Mouse (Mus musculus) right cerebral cortex, adult 18-20 months (tissue): ENCODE measurements at regions not wholly inside any gene's neighbourhood (a gene's known extent, or its start where the extent isn't known, plus 50 kb on each side); places are given as distances from the start of the nearest gene placed in this dataset.
"Not testable (repeated sequence)": the region's sequence is repeated elsewhere in the genome, so short reads cannot be mapped to it uniquely, and the experiment has no call there.

Source experiments
- DNase-seq: peaks from one replicate; pipeline ENCODE4 v3.0.0; 2022; ENCODE audit warnings: mixed read lengths

- no peak for DNase-seq
These were observed 60.2 kb downstream of the Scg2 start for GRCm38 (mm10) chr1:79379736-79380135.

- peak; percentile 4 for DNase-seq
These were observed 65.1 kb downstream of the Scg2 start for GRCm38 (mm10) chr1:79374811-79375210.

GRCm38 (mm10) chr1:79357291-79358045, 82.5 kb downstream of the Scg2 start:
- DNase-seq = no peak

GRCm38 (mm10) chr1:79346511-79346910, 93.4 kb downstream of the Scg2 start:
- DNase-seq = peak; percentile 7

GRCm38 (mm10) chr1:79335480-79336114, 104.3 kb downstream of the Scg2 start:
- no peak for DNase-seq

GRCm38 (mm10) chr1:79317194-79317593, 122.7 kb downstream of the Scg2 start:
- DNase-seq = no peak

- DNase-seq = no peak
These were observed 125.1 kb downstream of the Scg2 start for GRCm38 (mm10) chr1:79314774-79315173.

- peak; percentile 23 for DNase-seq
These were observed 127.8 kb downstream of the Scg2 start for GRCm38 (mm10) chr1:79312153-79312552.

- DNase-seq = no peak
These were observed 136.3 kb downstream of the Scg2 start for GRCm38 (mm10) chr1:79303602-79304001.

- DNase-seq = no peak
These were observed 140.3 kb downstream of the Scg2 start for GRCm38 (mm10) chr1:79299639-79300038.

GRCm38 (mm10) chr1:79259726-79260125, 180.2 kb downstream of the Scg2 start:
- DNase-seq = peak; percentile 5

GRCm38 (mm10) chr1:79212970-79213369, 226.9 kb downstream of the Scg2 start:
- DNase-seq = no peak

GRCm38 (mm10) chr1:79212471-79212870, 227.4 kb downstream of the Scg2 start:
- no peak for DNase-seq

- DNase-seq = not testable (repeated sequence)
These were observed 227.9 kb downstream of the Scg2 start for GRCm38 (mm10) chr1:79211981-79212380.

- DNase-seq = no peak
These were observed 232.7 kb downstream of the Scg2 start for GRCm38 (mm10) chr1:79207207-79207606.

GRCm38 (mm10) chr1:79197682-79198081, 242.2 kb downstream of the Scg2 start:
- no peak for DNase-seq

GRCm38 (mm10) chr1:79191031-79191430, 248.9 kb downstream of the Scg2 start:
- DNase-seq = no peak

GRCm38 (mm10) chr1:79183534-79184411, 256.1 kb downstream of the Scg2 start:
- no peak for DNase-seq

GRCm38 (mm10) chr1:79144113-79144512, 295.8 kb downstream of the Scg2 start:
- peak; percentile 27 for DNase-seq
